Mouse (Mus musculus): ENCODE data around the gene Tcf7.

Tcf7 gene

GRCm38 (mm10) chr11:52267271-52267670 is 15.5 kb downstream of the Tcf7 start:
- DNase-seq (ENCODE audit: low spot score in 2 of 2): no peak

GRCm38 (mm10) chr11:52265616-52266307 is 17.1 kb downstream of the Tcf7 start:
- no peak for DNase-seq (ENCODE audit: low spot score in 2 of 2)

- no peak for DNase-seq (ENCODE audit: low spot score in 2 of 2)
These were observed 17.9 kb downstream of the Tcf7 start for GRCm38 (mm10) chr11:52264871-52265270.

GRCm38 (mm10) chr11:52262338-52262737 is 20.5 kb downstream of the Tcf7 start:
- DNase-seq (ENCODE audit: low spot score in 2 of 2): peak in 1 of 2 experiments; percentile 3

- peak; percentile 15 to 68 for DNase-seq (ENCODE audit: low spot score in 2 of 2)
These were observed 20.9 kb downstream of the Tcf7 start for GRCm38 (mm10) chr11:52261937-52262336.

- DNase-seq (ENCODE audit: low spot score in 2 of 2): no peak
These were observed 21.9 kb downstream of the Tcf7 start for GRCm38 (mm10) chr11:52260878-52261277.

- DNase-seq (ENCODE audit: low spot score in 2 of 2): peak in 1 of 2 experiments; percentile 3
These were observed 24.1 kb downstream of the Tcf7 start for GRCm38 (mm10) chr11:52258711-52259110.

GRCm38 (mm10) chr11:52257376-52257775 is 25.4 kb downstream of the Tcf7 start:
- DNase-seq (ENCODE audit: low spot score in 2 of 2): peak in 1 of 2 experiments; percentile 3

- no peak for DNase-seq (ENCODE audit: low spot score in 2 of 2)
These were observed 27.7 kb downstream of the Tcf7 start for GRCm38 (mm10) chr11:52255077-52255476.

- peak in 1 of 2 experiments; percentile 52 for DNase-seq (ENCODE audit: low spot score in 2 of 2)
These were observed 29.0 kb downstream of the Tcf7 start for GRCm38 (mm10) chr11:52253674-52254375.

- DNase-seq (ENCODE audit: low spot score in 2 of 2): no peak
These were observed 30.1 kb downstream of the Tcf7 start for GRCm38 (mm10) chr11:52252692-52253091.

- DNase-seq (ENCODE audit: low spot score in 2 of 2): no peak
These were observed 31.0 kb downstream of the Tcf7 start for GRCm38 (mm10) chr11:52251770-52252169.

- DNase-seq (ENCODE audit: low spot score in 2 of 2): no peak
These were observed 33.4 kb downstream of the Tcf7 start for GRCm38 (mm10) chr11:52249452-52249851.

- DNase-seq (ENCODE audit: low spot score in 2 of 2): no peak
These were observed 41.8 kb downstream of the Tcf7 start for GRCm38 (mm10) chr11:52240898-52241542.

GRCm38 (mm10) chr11:52234509-52234908 is 48.3 kb downstream of the Tcf7 start:
- DNase-seq (ENCODE audit: low spot score in 2 of 2): no peak

- DNase-seq (ENCODE audit: low spot score in 2 of 2): no peak
These were observed 48.9 kb downstream of the Tcf7 start for GRCm38 (mm10) chr11:52233906-52234305.

GRCm38 (mm10) chr11:52233043-52233653 is 49.7 kb downstream of the Tcf7 start:
- DNase-seq (ENCODE audit: low spot score in 2 of 2): no peak

- peak; percentile 96 to 99 for DNase-seq (ENCODE audit: low spot score in 2 of 2)
These were observed 50.9 kb downstream of the Tcf7 start, which contains the start of gene Skp1a for GRCm38 (mm10) chr11:52231606-52232541. Gene Skp1a (plus strand): TSS chr11:52231995.

GRCm38 (mm10) chr11:52230694-52231093 is 52.1 kb downstream of the Tcf7 start:
- peak in 1 of 2 experiments; percentile 30 for DNase-seq (ENCODE audit: low spot score in 2 of 2)

GRCm38 (mm10) chr11:52228722-52229448 is 53.9 kb downstream of the Tcf7 start:
- no peak for DNase-seq (ENCODE audit: low spot score in 2 of 2)

Data from spleen, postnatal 10 days (tissue).